Mouse (Mus musculus) heart, embryonic 10.5 days (tissue): ENCODE measurements around the gene Zscan4-ps3. TPM values are rescaled to one million over a fixed set of nuclear protein-coding genes. Genes with fewer than 3 reads are reported as not detected.
"Not testable (repeated sequence)": the region's sequence is repeated elsewhere in the genome, so short reads cannot be mapped to it uniquely, and the experiment has no call there.

ENCODE experiments used
- DNase-seq: peaks from one replicate; pipeline ENCODE4 v3.0.0-alpha.2; 2017; ENCODE audit warnings: low spot score
- H3K27ac ChIP-seq: fragments of 300-500 bp; sonication (generic); 2 replicates; pipeline ENCODE4 v1.5.1; 2016; ENCODE audit warnings: mild to moderate bottlenecking
- H3K27me3 ChIP-seq: fragments of 300-500 bp; sonication (generic); 2 replicates; pipeline ENCODE4 v1.6.1; 2016; ENCODE audit warnings: mild to moderate bottlenecking; ENCODE audit not compliant: poor library complexity, insufficient read depth, severe bottlenecking
- H3K36me3 ChIP-seq: fragments of 300-500 bp; sonication (generic); 2 replicates; pipeline ENCODE4 v1.6.1; 2016; ENCODE audit warnings: mild to moderate bottlenecking, moderate library complexity
- H3K4me1 ChIP-seq: fragments of 300-500 bp; sonication (generic); 2 replicates; pipeline ENCODE4 v1.6.1; 2016; ENCODE audit warnings: mild to moderate bottlenecking
- H3K4me3 ChIP-seq: fragments of 300-500 bp; sonication (generic); 2 replicates; pipeline ENCODE4 v1.5.1; 2016; ENCODE audit warnings: mild to moderate bottlenecking, moderate library complexity
- H3K9me3 ChIP-seq: fragments of 300-500 bp; sonication (generic); 2 replicates; pipeline ENCODE4 v1.6.1; 2016; ENCODE audit warnings: mild to moderate bottlenecking, moderate library complexity
- WGBS: fragments of 180-500 bp; shearing (Covaris S2); methylation state at CpG from one replicate; pipeline ENCODE4 v1.1.7; 2016; 5-methylcytosine and 5-hydroxymethylcytosine counted together
- polyA plus RNA-seq: library from polyadenylated mRNA; unstranded; fragments of >200 nt; fragmentation: Nextera tagmentation; extraction: Ambion mirVana; gene quantifications from 2 replicates; pipeline ENCODE4 v1.2.1, GENCODE M21; 2016

Gene Zscan4-ps3
- not detected in 2 replicates for polyA plus RNA-seq

- not testable (repeated sequence) for H3K4me3 ChIP-seq, H3K36me3 ChIP-seq, H3K9me3 ChIP-seq, DNase-seq, H3K4me1 ChIP-seq, H3K27ac ChIP-seq, H3K27me3 ChIP-seq
- 74% methylated on average over 2 of the region's 2 CpGs for WGBS
Measured at GRCm38 (mm10) chr7:11609008-11609407, at the start of gene Zscan4-ps3. TSS of gene Zscan4-ps3 (plus strand) at chr7:11609308.

DNA sequence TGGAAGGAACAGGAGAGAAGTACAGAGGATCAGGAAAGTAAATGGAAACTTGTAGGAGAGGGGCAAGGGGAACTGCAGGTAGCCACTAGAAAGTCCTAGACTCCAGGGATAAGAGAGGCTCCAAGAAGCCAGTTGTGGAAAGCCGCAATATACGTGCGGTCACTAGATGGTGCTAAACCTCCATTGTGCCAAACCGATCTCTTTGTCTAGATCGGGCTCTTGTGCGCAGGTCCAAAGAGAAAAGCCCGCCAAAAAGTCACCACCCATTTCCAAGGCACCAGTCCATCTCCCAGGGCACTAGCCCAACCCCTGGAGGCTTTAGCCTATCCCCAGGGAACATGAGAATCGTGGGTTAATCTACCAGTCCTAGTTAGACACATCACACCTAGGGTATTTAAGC is 8.0 kb downstream of the Zscan4-ps3 start:
- H3K27ac ChIP-seq, H3K4me1 ChIP-seq, H3K36me3 ChIP-seq, H3K9me3 ChIP-seq, DNase-seq, H3K4me3 ChIP-seq, H3K27me3 ChIP-seq: not testable (repeated sequence)
- 11% methylated on average over 8 of the region's 8 CpGs for WGBS

Other genes with a start within 250 kb of the Zscan4-ps3 start
- not detected in 2 replicates for gene Zscan4f, start 211.4 kb upstream of the Zscan4-ps3 start, polyA plus RNA-seq
- gene Zscan4-ps2, start 95.0 kb upstream of the Zscan4-ps3 start, polyA plus RNA-seq: not detected in 2 replicates
- not detected in 2 replicates for gene Vmn1r72, start 70.8 kb downstream of the Zscan4-ps3 start, polyA plus RNA-seq
- not detected in 2 replicates for gene Vmn1r73, start 121.0 kb downstream of the Zscan4-ps3 start, polyA plus RNA-seq
- not detected in 2 replicates for gene Vmn1r74, start 224.7 kb downstream of the Zscan4-ps3 start, polyA plus RNA-seq